Mouse (Mus musculus): ENCODE measurements around the gene Pde6h.

Gene Pde6h

DNA sequence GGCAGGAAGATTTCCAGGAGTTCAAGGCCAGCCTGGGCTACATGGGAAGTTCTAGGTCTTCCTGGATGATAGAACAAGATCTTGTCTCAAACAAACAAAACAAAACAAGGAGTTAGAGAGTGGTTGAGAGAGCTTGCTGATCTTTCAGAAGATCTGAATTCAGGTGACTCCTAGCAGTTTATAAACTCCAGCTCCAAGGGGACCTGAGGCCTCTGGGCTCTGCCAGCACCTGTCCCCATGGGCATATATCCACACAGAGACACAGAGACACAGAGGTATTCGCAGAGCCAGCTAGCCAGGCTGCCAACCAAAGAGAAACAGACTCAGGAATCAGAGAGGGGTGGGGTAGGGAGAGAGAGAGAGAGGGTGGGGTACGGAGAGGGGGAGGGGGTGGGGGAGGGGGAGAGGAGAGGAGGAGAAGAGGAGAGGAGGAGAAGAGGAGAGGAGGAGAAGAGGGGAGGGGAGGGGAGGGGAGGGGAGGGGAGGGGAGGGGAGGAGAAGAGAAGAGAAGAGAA is 10.8 kb upstream of the Pde6h start:
- DNase-seq (ENCODE audit: low spot score in 2 of 2), result no peak

DNA sequence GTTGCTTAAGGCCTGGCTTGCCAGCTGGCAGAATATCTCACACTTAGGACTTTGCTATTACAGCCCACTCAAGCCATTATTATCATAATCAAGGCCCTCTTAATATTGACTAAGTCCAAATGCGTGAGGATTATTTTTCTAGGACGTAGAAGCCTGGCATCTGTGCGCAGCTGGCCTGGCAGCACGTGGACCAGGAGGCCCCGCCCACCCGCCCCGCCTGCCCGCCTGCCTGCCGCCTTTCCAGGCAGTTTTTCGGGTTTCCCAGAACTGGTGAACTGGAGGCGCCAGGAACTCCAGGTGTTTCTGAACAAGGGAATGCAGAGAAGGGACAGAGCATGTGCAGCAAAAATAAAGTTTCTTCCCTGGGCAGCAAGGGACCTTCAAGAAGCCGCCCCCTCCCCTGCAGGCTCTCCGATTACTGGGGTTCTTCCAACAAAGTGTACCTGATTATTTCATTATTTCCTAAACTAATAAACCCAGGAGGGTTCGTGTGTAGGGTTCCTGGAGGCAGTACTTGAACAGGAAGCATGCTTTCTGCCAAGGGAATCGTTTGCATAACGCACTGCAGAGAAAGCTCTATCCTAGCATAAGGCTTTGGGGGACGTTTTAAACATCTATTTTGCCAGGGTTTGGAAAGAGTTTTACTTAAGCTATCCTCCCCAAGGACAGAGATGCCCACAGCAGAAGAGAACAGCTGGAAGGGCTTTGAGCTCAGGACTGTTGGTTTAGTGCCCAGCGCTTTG is 10.1 kb upstream of the Pde6h start:
- DNase-seq (ENCODE audit: low spot score in 2 of 2), result no peak

DNA sequence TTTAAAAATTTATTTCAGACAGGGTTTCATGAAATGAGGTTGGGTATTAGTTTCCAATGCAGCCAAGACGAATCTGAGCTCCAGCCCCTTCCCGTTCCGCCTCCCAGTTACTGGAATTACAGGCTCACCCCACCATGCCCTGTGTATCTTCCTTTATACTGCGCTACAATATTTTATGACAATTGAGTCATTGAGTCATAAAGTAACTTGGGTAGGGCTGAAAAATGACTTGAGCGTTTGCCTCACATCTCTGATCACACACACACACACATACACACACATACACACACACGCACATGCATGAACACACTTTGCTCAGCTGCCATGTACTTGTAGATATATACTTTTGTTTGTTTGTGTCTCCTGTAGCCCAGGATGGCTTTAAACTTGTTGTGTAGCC is 9.4 kb upstream of the Pde6h start:
- no peak for DNase-seq (ENCODE audit: low spot score in 2 of 2)

DNA sequence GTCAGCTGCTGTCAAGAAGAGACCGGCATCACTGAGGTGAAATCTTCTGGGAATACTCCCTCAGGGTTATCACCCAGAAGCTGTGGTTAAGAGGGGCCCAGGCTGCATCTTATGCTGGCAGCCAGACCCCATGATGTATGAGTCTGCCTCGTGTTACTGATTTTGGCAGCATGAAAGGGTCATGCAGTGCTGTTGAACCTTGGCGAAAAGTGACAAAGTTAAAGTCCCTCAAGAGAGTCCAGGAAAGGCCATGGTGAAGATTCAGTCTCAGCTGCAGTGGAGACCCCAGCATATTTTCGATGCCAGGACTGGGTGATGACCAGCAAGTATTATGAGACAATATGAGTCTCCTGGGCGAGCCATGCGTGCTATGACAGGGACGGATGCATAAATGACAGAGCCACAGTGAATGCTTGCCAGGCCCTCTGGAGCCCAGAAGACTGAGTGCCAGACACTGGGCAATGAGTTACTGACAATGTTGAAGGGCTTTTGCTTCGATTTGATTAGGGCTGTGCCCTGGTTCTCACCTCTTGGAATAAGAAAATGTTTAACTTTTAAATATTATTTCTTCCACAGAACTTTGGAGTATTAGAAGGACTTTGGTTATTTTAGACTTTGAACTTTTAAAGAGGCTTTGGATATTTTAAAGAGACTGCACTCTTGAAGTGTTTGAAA is 7.8 kb upstream of the Pde6h start:
- no peak for DNase-seq (ENCODE audit: low spot score in 2 of 2)

DNA sequence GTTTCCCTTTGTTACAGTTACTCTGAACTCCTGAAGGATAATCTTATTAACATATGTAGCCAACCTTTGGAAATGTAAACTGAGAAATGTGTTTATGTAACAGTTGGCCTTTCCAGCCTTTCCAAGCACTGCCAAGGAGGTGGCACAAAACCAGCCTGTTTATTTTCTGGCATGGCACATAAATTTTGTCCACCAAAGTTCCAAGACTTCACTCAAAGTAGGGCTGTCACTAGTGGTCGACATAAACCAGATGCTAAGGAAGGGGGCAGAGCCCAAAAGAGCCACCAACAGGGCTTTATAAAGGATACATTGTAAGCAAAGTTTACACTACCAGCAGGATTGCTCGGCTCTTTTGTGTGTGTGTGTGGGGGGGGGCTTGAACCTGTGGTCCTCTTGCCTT is 5.7 kb upstream of the Pde6h start:
- DNase-seq (ENCODE audit: low spot score in 2 of 2), result no peak

DNA sequence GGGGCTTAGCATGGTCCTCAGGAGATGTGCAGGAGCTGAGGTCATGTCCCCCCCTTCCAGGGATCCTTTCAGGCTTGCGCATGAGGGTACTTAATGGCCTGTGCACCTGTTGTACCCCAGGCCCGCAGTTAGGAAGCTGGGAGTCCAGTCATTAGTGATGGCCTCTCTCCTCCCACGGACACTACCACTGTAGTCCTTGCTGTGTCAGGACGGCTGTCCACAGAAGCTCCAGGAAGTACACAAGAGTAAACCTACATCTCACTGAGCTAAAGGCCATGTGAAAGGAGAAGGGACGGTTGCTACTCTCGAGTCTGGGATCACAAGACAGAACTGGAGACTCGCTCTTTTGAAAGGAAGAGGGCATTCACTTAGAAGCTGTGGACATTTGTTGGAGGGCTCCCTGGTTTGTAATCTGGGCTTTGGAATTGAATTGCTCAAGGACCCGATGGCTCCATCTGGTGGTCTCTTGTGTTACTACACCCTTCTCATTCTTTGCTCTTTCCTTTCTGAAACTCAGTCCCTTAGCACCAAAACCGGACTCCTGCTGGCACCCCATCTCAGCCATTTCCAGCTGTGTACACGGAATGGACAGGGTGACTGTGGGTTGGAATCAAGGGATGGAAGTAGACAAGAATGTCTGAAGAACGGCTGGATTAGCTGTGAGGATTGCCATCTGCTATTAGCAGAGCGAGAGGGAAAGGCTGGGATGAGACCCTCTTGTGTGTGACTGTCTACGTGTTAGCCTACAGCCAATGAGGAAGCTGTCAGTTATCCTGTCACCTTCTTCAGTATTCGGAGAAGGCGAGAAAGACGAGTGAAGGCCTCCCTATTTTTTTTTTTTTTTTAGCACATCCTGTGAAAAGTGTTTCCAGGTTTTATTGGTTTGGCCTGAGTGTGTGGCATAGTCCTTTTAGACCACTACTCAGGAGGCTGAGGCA is 3.0 kb upstream of the Pde6h start:
- DNase-seq (ENCODE audit: low spot score in 2 of 2), result peak; percentile 50 to 64

DNA sequence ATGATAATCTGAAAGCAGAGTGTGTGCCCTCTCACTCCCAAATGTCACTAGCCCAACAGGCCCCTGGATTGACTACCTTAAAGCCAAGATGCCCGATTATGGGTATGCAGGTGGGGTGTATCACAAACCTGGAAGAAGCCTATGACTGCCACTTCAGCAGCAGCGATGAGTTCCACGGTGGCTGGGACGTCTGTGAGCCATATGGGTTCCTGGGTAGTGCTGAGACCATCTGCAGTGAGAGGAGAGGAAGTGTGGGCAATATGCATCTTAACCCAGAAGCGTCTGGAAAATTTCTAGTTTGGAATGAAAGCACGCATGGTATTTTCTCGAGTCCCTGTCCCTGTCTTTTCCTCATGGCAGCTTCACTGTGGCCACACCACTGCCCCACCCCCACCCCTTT is 2.0 kb upstream of the Pde6h start:
- no peak for DNase-seq (ENCODE audit: low spot score in 2 of 2)

DNA sequence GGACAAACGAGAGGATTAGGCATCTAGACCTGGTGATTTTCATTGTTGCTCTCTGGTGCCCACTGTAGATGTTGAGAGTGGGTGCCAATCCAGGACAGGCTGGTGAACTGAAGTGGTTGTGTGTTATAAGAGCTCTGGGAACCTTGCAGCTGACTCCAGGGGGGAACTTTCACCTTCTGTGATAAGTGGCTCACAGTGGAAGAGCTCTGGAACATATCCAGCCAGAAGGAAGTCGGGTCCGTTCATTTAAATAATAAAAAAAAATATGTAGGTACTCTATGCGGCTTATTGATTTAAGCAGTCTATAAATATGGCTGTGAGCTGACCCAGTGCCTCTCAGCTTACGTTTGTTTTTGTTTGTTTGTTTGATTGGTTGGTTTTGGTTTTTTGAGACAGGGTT is 1.6 kb upstream of the Pde6h start, which contains the start of gene Erp27:
Gene Erp27 (minus strand): TSS at position 101 of the 400 bp plus-strand sequence.
- no peak for DNase-seq (ENCODE audit: low spot score in 2 of 2)

DNA sequence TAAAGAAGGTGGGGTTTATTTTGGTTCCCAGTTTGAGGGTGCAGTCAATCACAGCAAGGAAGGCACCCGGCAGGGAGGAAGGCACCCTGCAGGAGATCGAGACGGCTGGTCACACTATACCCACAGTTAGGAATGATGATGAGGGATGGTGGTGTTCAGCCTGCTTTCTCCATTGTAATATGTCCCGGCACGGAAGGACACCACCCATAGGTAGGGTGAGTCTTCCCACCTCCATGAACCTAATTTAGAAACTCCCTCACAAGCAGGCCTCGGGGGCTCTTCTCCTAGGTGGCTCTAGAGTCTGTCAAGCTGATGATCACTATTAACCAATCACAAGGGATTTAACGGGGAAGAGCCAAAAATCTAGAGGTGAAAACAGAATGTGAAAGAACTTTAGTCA is 761 bp upstream of the Pde6h start:
- DNase-seq (ENCODE audit: low spot score in 2 of 2), result no peak

DNA sequence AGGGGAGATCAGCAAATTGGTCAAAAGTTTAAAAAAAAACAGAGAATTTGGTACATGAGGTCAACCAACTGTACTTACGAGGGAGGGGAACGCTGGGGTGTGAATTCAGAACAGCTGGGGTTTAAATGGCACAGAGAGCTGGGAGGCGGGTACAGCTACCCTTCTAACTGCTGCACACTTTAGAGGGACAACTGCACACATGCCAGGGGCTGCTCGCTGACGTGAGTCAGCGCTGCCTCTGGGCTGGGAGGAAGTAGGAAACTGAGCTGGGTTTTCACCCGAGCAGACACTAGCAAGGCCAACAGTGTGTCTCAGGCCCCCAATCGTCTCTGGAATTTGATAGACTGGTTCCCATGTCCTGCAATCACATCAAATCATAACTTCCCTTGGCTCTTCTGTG is 1.4 kb downstream of the Pde6h start:
- no peak for DNase-seq (ENCODE audit: low spot score in 2 of 2)

DNA sequence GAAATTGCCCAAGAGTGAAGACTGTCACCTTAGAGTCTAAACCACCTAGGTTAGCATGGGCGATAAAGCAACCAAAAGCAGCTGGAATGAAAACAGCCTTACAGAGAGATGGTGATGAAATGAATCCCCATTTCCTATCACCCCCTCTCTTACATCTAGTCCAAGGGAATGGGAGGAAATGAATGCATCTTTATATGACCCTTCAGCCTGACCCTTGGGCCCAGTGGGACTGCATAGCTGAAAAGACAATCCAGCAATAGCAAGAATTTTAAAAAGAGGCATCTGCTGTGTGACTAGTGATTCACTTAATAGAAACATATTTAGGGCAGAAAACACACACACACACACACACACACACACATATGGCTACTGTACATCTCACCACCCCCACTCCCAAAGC is 4.0 kb downstream of the Pde6h start:
- no peak for DNase-seq (ENCODE audit: low spot score in 2 of 2)

DNA sequence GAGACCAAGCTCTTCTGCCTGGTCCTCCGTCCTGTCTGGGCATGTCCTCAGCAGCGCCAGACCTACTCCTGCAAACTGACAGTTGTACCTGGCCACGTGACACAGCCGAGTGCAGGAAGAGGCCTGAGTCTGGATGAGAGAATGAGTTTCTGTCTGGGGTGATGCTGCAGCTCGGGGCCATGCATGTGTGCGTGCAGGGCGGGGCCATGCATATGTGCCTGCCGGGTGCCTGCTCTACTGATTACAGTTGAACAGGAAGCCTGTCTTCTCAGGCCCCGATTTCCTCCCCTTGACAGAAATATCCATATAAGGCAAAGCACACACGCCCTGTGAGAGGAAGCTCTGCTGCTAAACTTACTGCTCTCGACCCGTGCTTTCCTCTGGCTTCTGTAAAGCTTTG is 7.0 kb downstream of the Pde6h start:
- peak; percentile 72 to 78 for DNase-seq (ENCODE audit: low spot score in 2 of 2)

DNA sequence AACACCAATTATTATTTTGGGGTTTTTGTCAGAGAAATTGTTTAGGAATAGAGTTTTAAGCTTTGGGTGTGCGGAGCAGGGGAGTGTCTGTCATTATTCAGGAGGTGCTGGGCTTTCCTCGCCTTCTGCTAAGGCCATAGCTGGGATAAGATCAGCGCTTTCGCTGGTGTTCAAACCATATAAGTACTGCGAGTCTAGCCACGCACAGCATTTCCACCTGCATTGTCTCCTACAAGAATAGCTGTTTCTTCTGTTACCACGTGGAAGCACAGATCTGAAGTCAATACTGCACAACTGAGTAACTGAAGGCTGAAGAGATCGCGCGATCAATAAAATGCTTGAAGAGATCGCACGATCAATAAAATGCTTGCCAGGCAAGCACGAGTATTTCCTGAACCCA is 7.6 kb downstream of the Pde6h start:
- no peak for DNase-seq (ENCODE audit: low spot score in 2 of 2)

DNA sequence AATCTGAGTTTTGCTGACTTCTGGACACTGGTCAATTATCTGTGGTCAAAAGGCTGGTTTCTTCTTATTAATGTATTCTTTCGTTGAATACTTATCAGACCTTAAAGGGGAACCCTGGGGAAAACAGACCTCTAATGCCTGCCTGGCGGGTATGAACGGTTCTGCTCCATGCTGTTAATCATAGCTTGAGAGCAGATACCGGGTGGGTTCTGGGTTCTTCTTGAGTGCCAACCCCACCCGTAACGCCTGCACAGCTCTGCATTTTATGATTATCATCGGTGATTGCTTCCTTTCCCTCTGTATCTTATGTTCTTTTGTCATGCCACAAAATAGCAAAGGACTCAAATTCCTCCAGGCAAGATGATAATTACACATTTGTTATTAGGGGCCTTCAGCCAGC is 10.4 kb downstream of the Pde6h start:
- DNase-seq (ENCODE audit: low spot score in 2 of 2), result no peak

DNA sequence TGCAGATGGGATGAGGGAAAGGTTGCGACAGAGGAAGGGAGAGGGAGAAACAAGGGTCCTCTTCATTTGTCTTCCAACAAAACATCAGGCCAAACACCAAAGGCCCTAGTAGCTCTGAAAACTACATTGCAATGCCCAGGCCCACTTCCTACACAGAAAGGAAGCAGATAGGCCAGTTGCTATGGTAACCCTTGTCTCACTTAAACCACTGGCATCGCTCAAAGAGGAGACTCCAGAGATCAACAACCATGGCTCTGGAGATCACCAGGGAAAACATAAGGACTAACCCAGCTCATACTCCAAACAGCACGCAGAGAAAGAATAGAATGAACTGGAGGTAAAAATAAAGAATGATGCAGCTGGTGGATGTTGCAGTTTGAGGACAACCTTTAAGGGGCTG is 11.6 kb downstream of the Pde6h start:
- peak; percentile 22 to 25 for DNase-seq (ENCODE audit: low spot score in 2 of 2)

DNA sequence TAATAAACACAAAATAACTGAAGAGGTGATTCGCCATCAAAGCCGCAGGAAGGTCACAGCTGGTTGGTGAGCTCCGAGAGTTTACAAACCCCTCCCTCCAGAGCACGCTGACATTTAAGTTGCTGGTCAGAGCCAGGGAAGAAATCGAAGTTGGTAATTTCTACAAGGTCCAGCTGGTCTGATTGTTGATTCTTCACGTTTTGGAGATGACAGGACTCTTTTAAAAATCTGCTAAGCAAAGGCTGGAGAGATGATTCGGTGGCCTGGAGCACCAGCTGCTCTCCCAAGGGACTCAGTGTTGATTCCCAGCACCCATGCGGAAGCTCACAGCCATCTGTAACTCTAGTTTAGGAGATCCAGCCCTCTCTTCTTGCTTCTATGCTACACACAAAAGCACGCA is 12.7 kb downstream of the Pde6h start:
- DNase-seq (ENCODE audit: low spot score in 2 of 2), result no peak

DNA sequence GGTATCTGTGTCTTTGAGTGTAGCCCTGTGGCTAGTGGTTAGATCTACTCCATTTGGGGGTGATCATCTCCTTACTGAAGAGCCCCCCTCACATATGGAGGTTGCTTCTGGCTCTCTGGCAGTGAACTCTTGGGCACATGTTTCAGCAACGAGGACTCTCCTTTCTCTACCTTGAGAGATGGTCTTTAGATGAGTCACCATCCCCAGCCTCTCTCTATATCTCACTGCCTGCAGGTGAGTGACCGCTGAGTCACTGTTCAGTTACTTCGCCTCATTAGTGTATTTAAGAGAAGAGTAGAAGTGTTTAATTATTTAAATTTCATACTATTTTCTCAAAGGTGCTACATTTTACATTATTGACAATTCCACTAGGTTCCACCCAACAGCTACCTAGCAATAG is 13.5 kb downstream of the Pde6h start:
- DNase-seq (ENCODE audit: low spot score in 2 of 2), result no peak

DNA sequence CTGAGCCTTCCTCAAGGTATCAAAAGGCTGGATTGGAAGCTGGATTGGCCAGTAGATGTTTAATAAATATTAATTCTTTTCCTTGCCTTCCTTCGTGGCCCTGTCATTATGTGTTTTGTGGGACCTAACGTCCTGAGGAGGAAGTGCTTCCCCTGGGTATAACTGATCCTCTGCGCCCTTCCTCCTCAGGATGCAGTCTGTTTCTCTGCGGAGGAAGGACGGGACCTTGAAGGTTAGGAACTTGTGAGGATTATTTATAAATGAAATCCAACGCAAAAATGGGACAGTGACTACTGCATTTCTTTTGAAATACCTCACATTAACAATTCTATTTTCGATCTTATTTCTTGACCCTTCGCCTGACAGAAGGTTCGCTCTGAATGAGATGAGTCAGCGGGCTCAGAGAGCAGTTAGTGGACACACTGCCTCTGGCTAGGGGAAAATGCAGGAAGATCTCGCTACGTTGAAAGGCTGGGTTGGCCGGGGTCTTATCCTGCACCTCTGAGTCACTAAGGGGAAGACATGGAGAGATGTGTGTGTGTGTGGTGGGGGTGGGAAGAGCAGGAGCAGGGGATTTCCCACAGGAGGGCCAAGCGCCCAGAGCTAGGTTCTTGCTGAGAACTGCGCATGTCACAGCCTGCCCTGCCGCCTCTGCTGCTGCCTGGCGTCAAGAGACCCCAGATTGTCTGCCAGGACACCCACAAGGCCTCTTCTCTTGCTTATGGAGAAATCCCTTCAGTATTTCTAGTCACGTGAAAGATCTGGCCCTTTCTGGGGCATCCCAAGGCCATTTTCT is 14.9 kb downstream of the Pde6h start:
- DNase-seq (ENCODE audit: low spot score in 2 of 2), result peak; percentile 60 to 73

DNA sequence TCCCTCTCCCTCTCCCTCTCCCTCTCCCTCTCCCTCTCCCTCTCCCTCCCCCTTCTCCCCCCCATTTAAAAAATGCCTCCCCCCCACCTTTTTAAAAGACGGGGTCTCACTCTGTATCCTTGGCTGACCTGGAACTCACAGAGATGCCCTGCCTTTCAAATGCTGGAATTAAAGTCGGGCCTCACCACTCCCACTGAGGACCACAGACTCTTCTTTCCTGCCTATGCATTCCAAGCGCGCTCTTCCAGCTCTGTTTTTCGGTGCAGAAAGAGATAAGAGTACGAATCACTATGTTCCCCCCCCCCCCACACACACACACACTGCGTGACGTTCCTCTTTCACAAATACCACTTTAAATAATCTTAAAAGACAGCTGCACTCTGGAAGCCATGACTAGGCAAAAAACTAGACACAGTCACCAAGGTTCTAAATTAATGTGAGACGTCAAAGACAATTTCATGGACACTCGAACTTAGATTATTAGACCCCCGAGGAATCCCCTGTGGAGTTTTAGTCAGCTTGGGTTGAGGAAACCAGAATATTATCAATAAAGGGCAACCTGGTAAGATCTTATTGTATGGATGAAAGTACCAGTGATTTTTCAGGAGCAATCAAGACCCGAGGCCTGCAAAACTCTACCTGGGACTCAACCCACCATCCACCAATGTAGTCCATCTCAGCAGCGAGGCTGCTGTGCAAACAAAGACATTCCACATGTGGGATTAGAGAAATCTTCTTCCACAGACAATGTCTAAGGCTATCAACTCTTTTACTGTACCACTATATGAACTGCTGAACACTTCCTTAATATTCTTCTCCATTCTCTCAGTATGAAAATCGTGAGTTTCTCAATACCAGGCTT is 15.9 kb downstream of the Pde6h start:
- peak in 1 of 2 experiments; percentile 21 for DNase-seq (ENCODE audit: low spot score in 2 of 2)

DNA sequence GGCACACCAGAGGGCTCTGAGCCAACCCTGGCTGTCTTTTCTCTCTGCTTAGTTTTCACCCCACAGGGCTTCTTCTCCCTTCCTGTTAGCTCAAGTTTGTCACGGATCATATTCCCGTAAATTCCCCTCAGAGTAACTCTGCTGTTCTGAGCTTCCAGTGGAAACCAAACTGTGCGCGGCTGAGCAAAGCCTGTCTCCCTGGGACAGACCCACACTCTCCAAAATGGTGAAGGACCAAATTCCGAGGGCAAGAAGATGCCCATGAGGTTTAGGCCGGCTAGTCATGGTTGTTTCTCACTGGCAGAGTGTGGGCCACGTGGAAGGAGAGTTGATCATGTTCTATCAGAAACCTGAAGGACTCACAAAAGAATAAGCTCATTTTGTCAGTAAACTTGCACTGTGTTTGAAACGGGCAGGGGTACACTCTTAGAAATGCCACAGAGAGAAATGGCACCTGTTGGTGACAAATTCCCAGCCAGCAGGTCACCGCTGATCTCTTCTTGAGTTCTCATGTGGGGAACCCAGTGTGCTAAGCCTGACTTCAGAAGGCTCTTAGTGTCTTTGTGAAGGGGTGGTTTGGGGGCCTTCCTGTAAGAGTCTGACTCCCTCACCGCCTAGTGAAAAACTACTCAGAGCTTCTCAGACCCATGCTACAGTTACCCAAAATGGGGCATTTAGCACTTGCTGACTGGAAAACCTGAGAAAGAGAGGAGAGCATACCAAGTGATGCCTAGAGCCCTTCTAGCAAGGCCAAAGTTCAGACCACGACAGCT is 16.7 kb downstream of the Pde6h start:
- peak; percentile 29 to 36 for DNase-seq (ENCODE audit: low spot score in 2 of 2)
